Mouse (Mus musculus): ENCODE measurements around the gene Rhou. TPM values are rescaled to one million over a fixed set of nuclear protein-coding genes. Genes with fewer than 3 reads are reported as not detected.

Rhou gene
- polyA plus RNA-seq, 1 experiment from 2014 or later: 6.4 TPM

- WGBS: 78% methylated on average over 4 of the region's 4 CpGs
- no peak overlapping the region for H3K4me2 ChIP-seq (replicated peaks)
- H3K4me3 ChIP-seq (replicated peaks): no peak overlapping the region
Measured at GRCm38 (mm10) chr8:123678390-123678789, 24.7 kb downstream of the Rhou start.

DNA sequence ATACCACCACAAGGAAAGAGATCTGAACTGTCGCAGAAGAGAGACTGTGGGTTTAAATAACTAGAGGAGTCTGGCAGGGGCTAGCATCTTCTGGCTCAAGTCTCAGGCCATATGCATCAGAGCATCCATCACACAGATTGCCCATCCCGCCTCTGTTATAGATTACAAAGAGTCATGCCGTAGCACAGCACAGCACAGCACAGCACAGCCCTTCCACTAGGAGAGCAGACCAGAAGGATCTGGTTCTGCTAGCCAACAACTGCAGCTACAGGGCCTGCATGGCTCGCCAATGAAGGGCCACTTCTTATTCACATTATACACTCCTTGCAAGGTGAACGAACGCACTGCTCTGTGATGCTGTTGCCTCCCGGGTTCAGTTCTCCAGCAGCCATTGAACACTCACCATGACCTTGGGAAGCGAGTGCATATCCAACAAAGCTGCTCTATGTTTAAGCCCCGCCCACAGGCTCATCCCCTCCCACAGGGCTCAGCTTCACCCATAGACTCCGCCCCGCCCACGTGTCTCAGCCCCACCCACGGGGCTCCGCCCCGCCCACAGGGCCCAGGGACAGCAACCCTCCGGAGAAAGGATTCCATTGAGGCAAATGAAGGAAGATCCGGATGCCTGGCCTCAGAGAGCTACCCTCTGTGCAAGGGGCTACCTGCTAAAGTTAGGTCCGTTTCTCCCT, 28.5 kb downstream of the Rhou start:
- Histone ChIP-seq H3K36me3 (no peaks in the 10 kb centered on the region), H3K9me3 (no peaks in the 10 kb centered on the region), H3K4me1 (replicated peaks) (peaks cover 15% of the 10 kb centered on the region; the same call in 1 of the 2 replicates), H3K4me3 (replicated peaks) (no peak overlapping the region), H3K4me2 (replicated peaks) (peak overlapping the region; percentile 37), H3K27me3 (replicated peaks) (no peaks in the 10 kb centered on the region), H3K9ac (no peak overlapping the region), H3K27ac (no peak overlapping the region)
- WGBS: 21% methylated on average over 18 of the region's 18 CpGs
- ATAC-seq: peak; percentile 90

More at GRCm38 (mm10) chr8:123678390-123678789, 24.7 kb downstream of the Rhou start:
- no peak overlapping the region for H3K9ac ChIP-seq
- H3K4me1 ChIP-seq (replicated peaks): peaks cover 12% of the 10 kb centered on the region; the same call in 1 of the 2 replicates
- H3K9me3 ChIP-seq: no peaks in the 10 kb centered on the region
- H3K27me3 ChIP-seq (replicated peaks): no peaks in the 10 kb centered on the region
- no peaks in the 10 kb centered on the region for H3K36me3 ChIP-seq
- no peak for ATAC-seq
- no peak overlapping the region for H3K27ac ChIP-seq

GRCm38 (mm10) chr8:123683321-123683720, 29.6 kb downstream of the Rhou start:
- Histone ChIP-seq H3K4me1 (replicated peaks) (peaks cover 15% of the 10 kb centered on the region; the same call in 1 of the 2 replicates), H3K4me2 (replicated peaks) (no peak overlapping the region), H3K27me3 (replicated peaks) (no peaks in the 10 kb centered on the region), H3K9me3 (no peaks in the 10 kb centered on the region), H3K36me3 (no peaks in the 10 kb centered on the region), H3K9ac (no peak overlapping the region), H3K4me3 (replicated peaks) (no peak overlapping the region), H3K27ac (no peak overlapping the region)
- ATAC-seq: no peak; the same call in 1 of the 2 replicates
- WGBS: 39% methylated on average over 7 of the region's 7 CpGs

DNA sequence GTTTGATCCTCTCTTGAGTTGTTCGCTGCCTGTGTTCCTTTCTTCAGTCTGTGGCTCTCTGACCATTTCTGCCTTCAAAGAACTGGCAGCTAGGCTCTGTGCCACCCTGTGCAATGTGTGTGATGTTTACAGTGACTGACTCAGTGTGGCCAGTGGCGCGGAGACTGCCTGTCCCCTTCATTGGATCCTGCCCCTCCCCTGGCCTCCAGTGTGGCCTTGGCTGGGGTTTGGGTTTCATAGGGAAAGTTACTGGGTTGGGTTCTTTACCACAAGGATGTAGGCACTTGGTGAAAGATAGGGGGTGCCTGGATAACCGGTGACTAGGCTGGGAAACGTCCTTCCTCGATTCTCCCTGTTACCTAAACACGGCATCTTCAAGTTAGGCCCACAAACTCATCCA, 31.1 kb downstream of the Rhou start:
- H3K36me3 ChIP-seq: no peaks in the 10 kb centered on the region
- no peak overlapping the region for H3K4me3 ChIP-seq (replicated peaks)
- H3K9ac ChIP-seq: no peak overlapping the region
- no peaks in the 10 kb centered on the region for H3K27me3 ChIP-seq (replicated peaks)
- no peak for ATAC-seq
- no peak overlapping the region for H3K27ac ChIP-seq
- peaks cover 15% of the 10 kb centered on the region; the same call in 1 of the 2 replicates for H3K4me1 ChIP-seq (replicated peaks)
- no peak overlapping the region for H3K4me2 ChIP-seq (replicated peaks)
- 78% methylated on average over 7 of the region's 7 CpGs for WGBS
- no peaks in the 10 kb centered on the region for H3K9me3 ChIP-seq

DNA sequence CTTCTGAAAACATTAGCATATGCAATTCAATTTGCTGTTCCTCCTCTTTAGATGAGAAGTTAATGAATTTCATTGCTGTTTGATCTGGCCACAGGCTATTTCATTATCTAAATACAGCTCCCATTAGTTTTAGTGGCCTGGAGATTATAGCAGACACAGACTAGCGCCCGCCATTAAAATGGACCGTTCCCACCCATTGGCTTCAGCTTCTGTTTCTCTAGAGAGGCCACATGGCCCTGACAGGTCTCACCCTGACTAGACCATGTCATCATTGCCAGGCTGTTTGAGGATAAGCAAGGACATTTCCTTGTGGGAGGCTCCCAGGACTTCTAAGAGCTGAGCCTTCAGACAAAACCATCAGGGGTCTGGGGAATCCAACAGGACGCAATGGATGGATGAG, 31.7 kb downstream of the Rhou start:
- Histone ChIP-seq H3K9me3 (no peaks in the 10 kb centered on the region), H3K27me3 (replicated peaks) (no peaks in the 10 kb centered on the region), H3K4me2 (replicated peaks) (no peak overlapping the region), H3K4me3 (replicated peaks) (no peak overlapping the region), H3K36me3 (no peaks in the 10 kb centered on the region), H3K27ac (no peak overlapping the region), H3K9ac (no peak overlapping the region), H3K4me1 (replicated peaks) (peaks cover 15% of the 10 kb centered on the region; the same call in 1 of the 2 replicates)
- ATAC-seq: no peak
- 62% methylated on average over 4 of the region's 4 CpGs for WGBS

DNA sequence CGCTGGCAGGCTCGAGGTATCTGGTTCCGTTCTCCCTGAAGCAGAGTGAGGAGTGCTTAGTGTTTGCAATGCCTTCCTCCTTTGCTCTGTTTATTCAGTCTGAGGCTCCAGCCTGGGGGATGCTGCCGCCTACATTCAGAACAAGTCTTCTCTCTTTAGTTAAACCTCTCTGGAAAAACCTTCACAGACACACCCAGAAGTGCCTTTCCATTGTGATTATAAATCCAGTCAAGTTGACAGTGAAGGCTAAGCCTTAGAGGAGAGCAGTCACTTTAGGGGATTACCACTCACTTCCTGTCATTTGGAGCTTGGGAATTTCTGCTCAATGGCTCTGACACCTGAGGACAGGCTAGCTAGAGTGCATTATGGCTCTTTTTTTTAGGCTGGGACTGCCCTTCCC, 34.1 kb downstream of the Rhou start:
- H3K4me2 ChIP-seq (replicated peaks): no peak overlapping the region
- no peak overlapping the region for H3K9ac ChIP-seq
- no peak for ATAC-seq
- no peaks in the 10 kb centered on the region for H3K9me3 ChIP-seq
- H3K27ac ChIP-seq: no peak overlapping the region
- H3K36me3 ChIP-seq: no peaks in the 10 kb centered on the region
- WGBS: 43% methylated on average over 4 of the region's 4 CpGs
- H3K27me3 ChIP-seq (replicated peaks): no peaks in the 10 kb centered on the region
- 0 out of 2 replicates have a peak, but pooled peaks cover 7% of the 10 kb centered on the region for H3K4me1 ChIP-seq (replicated peaks)
- H3K4me3 ChIP-seq (replicated peaks): no peak overlapping the region

DNA sequence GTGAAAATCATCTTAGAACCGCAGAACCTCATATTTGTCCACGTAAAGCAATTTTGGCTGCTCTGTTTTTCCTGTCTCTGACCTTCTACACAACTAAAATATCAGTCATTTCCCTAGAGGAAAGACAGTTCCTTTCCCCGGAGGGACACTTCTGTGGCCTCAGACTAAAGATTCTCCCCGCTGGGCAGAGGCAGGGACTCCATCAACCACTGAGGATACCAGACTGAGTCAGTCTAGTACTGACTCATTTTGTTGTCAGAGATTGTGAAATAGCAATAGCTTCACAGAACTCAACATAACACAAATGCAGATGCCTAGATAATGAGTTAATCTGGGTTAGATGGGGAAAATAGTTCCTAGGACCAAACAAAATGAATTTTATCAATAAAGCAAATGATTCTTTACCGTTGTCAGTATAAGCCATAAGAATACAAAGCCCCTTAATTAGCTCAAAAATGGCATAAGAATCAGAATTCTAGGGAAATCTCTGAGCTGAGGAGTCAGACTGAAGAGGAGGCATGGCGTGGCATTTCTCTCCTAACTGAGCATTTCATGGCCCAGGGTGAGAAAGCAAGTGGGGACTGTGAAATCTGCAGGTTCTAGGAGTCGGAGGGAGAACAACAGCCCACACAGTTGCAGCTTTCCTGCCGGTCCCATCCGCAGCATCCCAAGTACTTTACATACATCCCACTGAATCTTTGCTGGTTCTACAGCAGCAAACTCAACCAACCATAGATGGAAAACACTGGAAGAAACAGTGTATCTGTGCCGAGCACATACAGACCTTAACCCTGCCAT, 38.6 kb downstream of the Rhou start:
- H3K4me2 ChIP-seq (replicated peaks): no peak overlapping the region
- no peaks in the 10 kb centered on the region for H3K4me1 ChIP-seq (replicated peaks)
- H3K9me3 ChIP-seq: no peaks in the 10 kb centered on the region
- no peak overlapping the region for H3K4me3 ChIP-seq (replicated peaks)
- H3K36me3 ChIP-seq: no peaks in the 10 kb centered on the region
- 84% methylated on average over 10 of the region's 10 CpGs for WGBS
- no peak for ATAC-seq
- H3K27me3 ChIP-seq (replicated peaks): no peaks in the 10 kb centered on the region
- H3K27ac ChIP-seq: no peak overlapping the region
- no peak overlapping the region for H3K9ac ChIP-seq

DNA sequence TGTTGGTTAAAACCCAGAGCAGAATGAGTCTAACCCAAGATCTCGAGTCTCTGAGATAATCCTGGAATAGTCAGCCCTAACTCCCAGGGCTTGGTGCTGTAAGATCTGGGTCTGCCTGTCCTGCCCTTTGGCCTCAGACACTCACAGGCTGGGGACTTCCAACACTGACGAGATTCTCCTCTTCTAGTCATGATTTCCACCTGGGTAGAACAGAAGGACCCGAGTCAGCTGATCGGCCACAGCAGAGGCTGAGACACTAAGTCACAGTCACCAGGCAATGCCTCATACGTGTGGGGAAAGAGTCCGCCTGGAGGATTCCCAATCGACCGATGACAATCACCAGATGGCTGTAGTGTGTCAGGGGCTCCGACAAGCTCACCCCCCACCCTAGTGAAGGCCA, 42.4 kb downstream of the Rhou start:
- 0 out of 2 replicates have a peak, but pooled peaks have one; percentile 16 for ATAC-seq
- Histone ChIP-seq H3K4me2 (replicated peaks) (no peak overlapping the region), H3K27ac (no peak overlapping the region), H3K36me3 (no peaks in the 10 kb centered on the region), H3K9me3 (no peaks in the 10 kb centered on the region), H3K4me3 (replicated peaks) (no peak overlapping the region), H3K27me3 (replicated peaks) (no peaks in the 10 kb centered on the region), H3K4me1 (replicated peaks) (peaks cover 3% of the 10 kb centered on the region; the same call in 1 of the 2 replicates), H3K9ac (no peak overlapping the region)
- 51% methylated on average over 9 of the region's 9 CpGs for WGBS

- peak; percentile 48; the same call in 1 of the 2 replicates for ATAC-seq
- 45% methylated on average over 5 of the region's 5 CpGs for WGBS
- H3K9ac ChIP-seq: no peak overlapping the region
Measured at GRCm38 (mm10) chr8:123697329-123697728, 43.6 kb downstream of the Rhou start.

DNA sequence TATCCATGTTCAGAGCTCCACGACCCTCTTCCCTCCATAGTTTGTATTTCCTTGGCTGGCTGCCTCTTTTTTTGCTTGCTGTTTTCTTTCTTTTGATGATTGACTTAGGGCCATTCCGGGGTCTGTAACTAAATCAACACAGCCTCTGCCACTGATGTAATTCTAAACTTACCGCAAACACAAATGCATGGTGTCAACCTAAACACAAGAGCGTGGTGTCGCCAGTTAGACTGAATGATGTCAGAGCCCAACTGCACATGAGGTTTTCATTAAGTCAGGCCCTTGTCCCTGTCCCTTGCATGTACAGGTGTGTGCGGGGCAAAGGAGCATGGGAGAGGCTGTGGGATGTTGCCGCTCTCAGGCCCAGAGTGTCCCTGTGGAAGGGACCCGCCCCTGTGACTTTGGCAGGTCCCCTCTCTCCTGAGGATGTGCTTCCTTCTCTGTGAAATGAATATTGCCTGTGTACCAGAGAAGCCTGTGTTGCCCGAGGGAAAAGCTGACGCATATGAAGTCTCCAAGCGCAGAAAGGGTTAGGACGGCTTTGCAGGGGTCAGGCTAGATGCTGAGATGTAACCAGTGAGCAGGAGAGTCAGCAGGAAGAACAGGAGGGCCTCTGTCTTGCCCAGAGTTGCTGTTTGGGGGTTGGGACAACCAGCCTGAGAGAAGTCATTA, 46.8 kb downstream of the Rhou start:
- H3K9me3 ChIP-seq: no peaks in the 10 kb centered on the region
- no peaks in the 10 kb centered on the region for H3K27me3 ChIP-seq (replicated peaks)
- no peak for ATAC-seq
- H3K4me2 ChIP-seq (replicated peaks): no peak overlapping the region
- peaks cover 3% of the 10 kb centered on the region for H3K4me1 ChIP-seq (replicated peaks)
- WGBS: 56% methylated on average over 12 of the region's 12 CpGs
- no peak overlapping the region for H3K9ac ChIP-seq
- H3K36me3 ChIP-seq: no peaks in the 10 kb centered on the region
- H3K27ac ChIP-seq: no peak overlapping the region
- H3K4me3 ChIP-seq (replicated peaks): no peak overlapping the region

More at GRCm38 (mm10) chr8:123697329-123697728, 43.6 kb downstream of the Rhou start:
- Histone ChIP-seq H3K4me1 (replicated peaks) (peaks cover 3% of the 10 kb centered on the region), H3K27ac (no peak overlapping the region), H3K4me3 (replicated peaks) (no peak overlapping the region), H3K27me3 (replicated peaks) (no peaks in the 10 kb centered on the region), H3K9me3 (no peaks in the 10 kb centered on the region), H3K36me3 (no peaks in the 10 kb centered on the region), H3K4me2 (replicated peaks) (no peak overlapping the region)

GRCm38 (mm10) chr8:123701952-123702587, 48.3 kb downstream of the Rhou start:
- ATAC-seq: peak; percentile 75
- WGBS: 38% methylated on average over 15 of the region's 15 CpGs
- no peaks in the 10 kb centered on the region for H3K36me3 ChIP-seq

DNA sequence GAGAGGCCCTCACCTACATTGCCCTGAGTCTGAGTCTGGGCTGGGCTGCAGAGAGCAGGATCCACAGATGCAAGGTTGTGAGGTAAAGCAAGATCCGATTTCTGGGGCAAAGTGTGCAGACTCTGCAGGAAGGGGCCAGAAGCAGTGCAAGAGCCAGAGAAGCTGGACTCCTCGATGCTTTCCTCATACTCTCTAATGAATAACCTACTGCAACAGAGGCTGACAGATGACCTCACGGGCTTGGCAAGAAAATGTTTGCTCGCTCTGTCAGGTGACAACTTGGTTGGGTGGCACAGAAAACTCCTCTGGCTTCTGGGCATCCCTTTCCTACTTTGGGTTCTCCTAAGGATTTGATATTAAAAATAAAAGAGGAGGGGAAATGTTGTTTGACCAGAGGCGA, 51.6 kb downstream of the Rhou start:
- Histone ChIP-seq H3K27me3 (replicated peaks) (no peaks in the 10 kb centered on the region), H3K4me3 (replicated peaks) (no peak overlapping the region), H3K4me2 (replicated peaks) (no peak overlapping the region), H3K27ac (no peak overlapping the region), H3K9me3 (no peaks in the 10 kb centered on the region), H3K4me1 (replicated peaks) (peaks cover 14% of the 10 kb centered on the region), H3K36me3 (no peaks in the 10 kb centered on the region), H3K9ac (no peak overlapping the region)
- no peak for ATAC-seq
- WGBS: 71% methylated on average over 5 of the region's 5 CpGs

More at GRCm38 (mm10) chr8:123701952-123702587, 48.3 kb downstream of the Rhou start:
- Histone ChIP-seq H3K4me2 (replicated peaks) (no peak overlapping the region), H3K27me3 (replicated peaks) (no peaks in the 10 kb centered on the region), H3K27ac (peak overlapping the region; percentile 45), H3K9ac (no peak overlapping the region), H3K4me3 (replicated peaks) (no peak overlapping the region), H3K4me1 (replicated peaks) (peaks cover 3% of the 10 kb centered on the region), H3K9me3 (no peaks in the 10 kb centered on the region)

All from intestine, embryonic 15.5 days (tissue).